Mouse (Mus musculus) mouse trophoblast stem cell (cell line): Measurements from ENCODE around the gene Cox7a1.
"Not testable (repeated sequence)": the region's sequence is repeated elsewhere in the genome, so short reads cannot be mapped to it uniquely, and the experiment has no call there.

Experiments
- in situ Hi-C, 2 experiments: fragments of 300-500 bp; cut with MseI, MboI; formaldehyde crosslinking; loops; 2 replicates in 1 of 2; 3 replicates in 1 of 2; pipeline ENCODE4 v1.15.1; 2025

Gene Cox7a1

GRCm38 (mm10) chr7:30192088-30192487 is 8.1 kb downstream of the Cox7a1 start:
- in situ Hi-C loops: no loop called here

DNA sequence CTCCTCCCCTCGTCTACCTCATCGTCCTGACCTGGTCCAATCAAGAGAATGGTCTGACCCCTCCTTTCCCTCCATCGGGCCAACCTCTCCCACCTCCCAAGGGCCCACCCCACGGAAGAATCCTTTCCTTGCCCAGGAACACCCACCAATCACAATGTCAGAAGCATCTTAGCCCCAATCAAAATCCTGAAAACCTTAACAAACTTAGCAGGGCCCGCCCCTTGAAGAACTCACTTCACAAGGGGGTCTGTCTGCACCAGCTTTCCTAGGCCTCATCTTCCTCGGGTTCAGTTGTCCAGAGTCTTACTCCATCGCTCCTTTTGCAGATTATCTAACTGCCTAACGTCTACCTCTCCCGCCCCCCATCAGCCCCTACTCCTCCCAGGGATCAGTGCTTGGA is 9.1 kb downstream of the Cox7a1 start:
- in situ Hi-C loops: no loop called here

GRCm38 (mm10) chr7:30193581-30194100 is 9.7 kb downstream of the Cox7a1 start:
- in situ Hi-C loops: no loop called here

DNA sequence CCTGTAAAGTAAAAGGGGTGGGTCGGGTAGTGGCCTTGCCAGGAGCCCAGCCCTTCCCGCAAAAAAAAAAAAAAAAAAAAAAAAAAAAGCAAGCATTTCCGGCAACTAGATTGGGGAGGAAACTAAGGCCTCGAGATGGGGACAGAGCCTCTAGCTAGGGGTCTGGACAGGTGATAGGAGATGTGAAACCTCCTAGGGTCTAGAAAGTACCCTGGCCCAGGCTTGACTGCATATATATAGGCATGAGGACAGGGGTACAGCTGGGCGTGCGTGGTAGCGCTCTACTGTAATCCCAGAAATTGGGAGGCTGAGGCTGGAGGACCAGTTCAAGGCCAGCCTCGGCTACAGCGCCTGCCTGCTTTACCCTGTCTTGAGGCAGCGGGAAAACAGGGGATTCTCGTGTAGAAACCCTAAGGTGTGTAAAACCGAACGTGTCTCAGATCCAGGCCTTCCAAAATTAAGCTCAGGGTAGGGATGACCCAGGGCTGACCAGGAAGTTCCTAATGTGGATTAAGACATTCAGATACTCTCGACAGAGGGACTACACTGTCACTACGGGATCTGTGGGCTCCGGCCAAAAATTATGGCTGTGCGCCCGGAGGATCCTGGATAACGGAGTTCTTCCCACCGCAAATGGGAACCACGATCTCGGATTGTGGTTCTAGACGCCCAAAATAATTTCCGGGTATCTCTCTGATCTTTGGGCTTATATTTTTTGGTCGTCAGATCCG is 10.3 kb downstream of the Cox7a1 start:
- in situ Hi-C loops: no loop called here

GRCm38 (mm10) chr7:30194884-30195283 is 10.9 kb downstream of the Cox7a1 start:
- in situ Hi-C loops: no loop called here

- in situ Hi-C loops: no loop called here
These were observed 11.5 kb downstream of the Cox7a1 start for GRCm38 (mm10) chr7:30195461-30195860.

GRCm38 (mm10) chr7:30196171-30196570 is 12.2 kb downstream of the Cox7a1 start:
- in situ Hi-C loops: no loop called here

DNA sequence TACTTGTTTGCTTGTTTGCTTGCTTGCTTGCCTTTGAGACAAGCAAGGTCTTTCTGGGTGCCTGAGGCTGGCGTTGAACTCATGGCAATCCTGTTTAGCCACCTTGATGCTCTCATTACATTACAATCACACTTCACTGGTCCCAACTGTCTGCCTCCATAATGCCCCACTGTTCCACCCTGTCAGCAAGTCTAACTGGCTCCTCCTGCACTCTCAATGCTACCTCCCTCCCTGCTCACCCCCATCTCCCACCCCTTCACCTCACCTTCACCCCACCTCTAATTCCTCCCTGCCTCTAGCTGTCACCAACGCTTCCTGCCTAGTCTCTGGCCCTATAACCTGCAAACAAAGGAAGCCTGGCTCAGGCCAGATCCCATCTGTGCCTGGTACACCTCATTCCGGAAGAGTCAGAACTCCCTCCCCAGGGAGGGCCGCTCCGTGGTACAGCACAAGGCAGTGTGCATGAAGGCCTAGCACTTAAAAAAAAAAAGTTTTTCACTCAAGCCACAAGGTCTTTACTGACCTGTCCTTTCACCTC is 13.7 kb downstream of the Cox7a1 start:
- in situ Hi-C loops: no loop called here

- in situ Hi-C loops: no loop called here
These were observed 14.6 kb downstream of the Cox7a1 start, which contains the start of gene Capns1 for GRCm38 (mm10) chr7:30198481-30198971. TSS of gene Capns1 (minus strand) at chr7:30198811.

- in situ Hi-C loops: no loop called here
These were observed 15.7 kb downstream of the Cox7a1 start for GRCm38 (mm10) chr7:30199498-30200139.

- in situ Hi-C loops: no loop called here
These were observed 16.3 kb downstream of the Cox7a1 start for GRCm38 (mm10) chr7:30200200-30200599.

DNA sequence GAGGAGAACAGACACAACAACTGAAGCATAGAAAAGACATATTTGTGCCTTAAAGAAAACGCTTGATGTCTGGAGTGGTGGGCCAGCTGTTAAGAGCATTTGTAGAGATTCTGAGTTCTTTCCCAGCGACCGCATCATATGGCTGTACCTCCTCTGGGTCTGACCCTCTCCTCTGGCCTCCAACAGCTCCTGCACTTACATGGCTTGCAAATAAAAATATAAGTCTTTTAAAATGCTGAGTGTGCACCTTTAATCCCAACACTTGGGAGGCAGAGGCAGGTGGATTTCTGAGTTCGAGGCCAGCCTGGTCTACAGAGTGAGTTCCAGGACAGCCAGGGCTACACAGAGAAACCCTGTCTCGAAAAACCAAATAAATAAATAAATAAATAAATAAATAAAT is 16.7 kb downstream of the Cox7a1 start:
- in situ Hi-C loops: not testable (repeated sequence)

- in situ Hi-C loops: no loop called here
These were observed 19.1 kb downstream of the Cox7a1 start for GRCm38 (mm10) chr7:30202895-30203690.

- in situ Hi-C loops: no loop called here
These were observed 20.4 kb downstream of the Cox7a1 start for GRCm38 (mm10) chr7:30204380-30204779.

DNA sequence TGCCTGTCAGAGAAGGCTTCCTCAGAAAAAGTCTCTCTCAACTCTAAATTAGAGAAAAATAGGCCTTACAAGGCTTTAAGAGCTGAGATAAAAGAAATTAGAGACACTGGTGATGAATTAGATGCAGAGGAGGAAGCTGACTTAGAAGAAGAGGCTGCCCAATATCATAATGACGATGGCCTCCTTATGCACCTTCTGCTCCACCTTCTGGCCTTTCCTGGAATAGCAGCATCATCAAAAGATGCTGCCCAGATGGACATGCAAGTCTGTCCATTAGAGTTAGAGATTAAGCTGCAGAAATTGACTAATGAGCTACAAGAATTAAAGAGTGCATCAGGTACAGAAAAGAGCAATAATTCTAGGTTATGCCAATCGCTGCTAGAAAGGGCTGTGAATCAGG is 21.4 kb downstream of the Cox7a1 start:
- in situ Hi-C loops: no loop called here

- in situ Hi-C loops: not testable (repeated sequence)
These were observed 22.4 kb downstream of the Cox7a1 start for GRCm38 (mm10) chr7:30206364-30206763.

DNA sequence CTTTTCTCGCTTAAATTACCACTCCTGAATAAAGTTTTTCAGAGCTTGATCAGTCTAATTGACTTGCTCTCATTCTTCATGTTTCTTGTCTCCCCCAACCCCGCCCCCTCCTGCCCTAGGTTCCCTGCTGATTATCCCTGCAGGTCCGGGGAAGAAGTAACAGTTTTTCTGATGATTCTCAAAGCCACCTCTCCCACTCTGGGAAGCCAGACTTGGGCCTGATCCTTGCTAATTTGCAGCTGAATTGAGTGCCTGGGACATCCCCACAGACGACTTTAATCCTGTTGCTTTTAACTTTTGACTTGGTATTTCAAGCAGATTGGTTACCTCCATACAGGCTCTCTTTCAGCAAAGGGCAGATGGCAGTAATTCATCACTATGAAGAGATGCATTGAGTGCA is 27.1 kb downstream of the Cox7a1 start:
- in situ Hi-C loops: loop anchor here in 1 of 2 experiments (5.0 kb wide), 1 partner anchor 34 kb away; no protein-coding TSS in a partner anchor

DNA sequence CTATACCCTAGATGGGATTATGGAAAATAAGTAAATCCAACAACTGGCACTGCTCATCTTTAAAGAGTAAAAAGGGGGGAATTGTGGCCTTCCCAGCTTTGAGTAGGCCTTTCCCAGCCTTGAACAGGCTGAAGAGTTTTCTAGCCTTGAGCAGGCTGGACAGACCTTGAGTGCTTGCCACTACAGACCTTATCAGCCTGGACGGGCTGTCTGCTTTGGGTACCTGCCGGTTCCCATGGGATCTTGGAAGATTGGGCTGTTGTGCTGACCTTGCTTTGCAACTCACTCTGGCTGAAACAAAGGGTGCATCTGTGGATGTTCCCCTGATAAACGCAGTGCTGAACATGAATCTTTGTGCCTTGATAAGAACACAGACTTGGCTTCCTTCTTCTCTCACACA is 29.9 kb downstream of the Cox7a1 start:
- in situ Hi-C loops: loop anchor here in 1 of 2 experiments (5.0 kb wide), 1 partner anchor 37 kb away; no protein-coding TSS in a partner anchor

DNA sequence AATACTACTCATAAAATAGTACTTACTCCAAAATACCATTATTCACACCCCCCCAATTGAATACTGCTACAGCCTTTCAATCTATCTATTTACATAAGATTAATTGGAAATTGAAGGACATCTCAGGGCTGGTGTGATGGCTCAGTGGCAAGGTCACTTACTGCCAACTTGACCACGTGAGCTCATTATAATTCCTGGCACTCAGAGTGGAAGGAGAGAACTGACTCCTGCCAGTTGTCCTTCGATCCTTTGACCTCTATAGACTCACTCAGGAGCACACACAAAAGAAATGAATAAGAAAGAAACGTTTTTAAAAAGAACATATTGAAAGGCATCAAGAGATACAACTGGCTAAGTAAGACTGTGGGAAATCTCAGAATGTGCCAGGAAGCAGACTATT is 31.9 kb downstream of the Cox7a1 start:
- in situ Hi-C loops: loop anchor here in 1 of 2 experiments (5.0 kb wide), 1 partner anchor 34 kb away; the partner anchor contains the start of gene Cox7a1

DNA sequence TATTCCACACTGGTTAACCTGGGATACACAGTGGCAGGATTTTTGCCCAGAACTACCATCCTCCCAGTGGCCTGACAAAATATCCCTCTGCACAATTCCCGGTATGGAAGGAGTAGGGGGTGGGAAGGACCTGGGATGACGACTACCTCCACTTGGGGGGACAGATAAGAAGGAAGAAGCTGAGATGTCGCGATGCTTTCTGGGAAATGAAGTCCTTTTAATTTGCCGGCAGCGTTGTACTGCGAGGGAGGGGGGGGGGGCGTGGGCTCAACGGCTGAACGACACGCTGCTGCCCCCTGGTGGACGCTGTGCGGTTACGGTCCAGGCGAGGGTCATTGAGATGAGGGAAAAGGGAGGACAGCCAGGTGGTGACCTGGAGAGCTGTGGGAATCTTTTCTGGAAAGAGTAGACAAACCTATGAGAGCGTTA is 32.8 kb downstream of the Cox7a1 start:
- in situ Hi-C loops: loop anchor here in 1 of 2 experiments (5.0 kb wide), 1 partner anchor 34 kb away; the partner anchor contains the start of gene Cox7a1

GRCm38 (mm10) chr7:30217277-30217676 is 33.3 kb downstream of the Cox7a1 start:
- in situ Hi-C loops: loop anchor here in 1 of 2 experiments (5.0 kb wide), 1 partner anchor 35 kb away; the partner anchor contains the start of gene Cox7a1
